Mouse (Mus musculus): ENCODE results near the gene Insl5.

The Insl5 gene

GRCm38 (mm10) chr4:102990016-102990415 lies 36.6 kb downstream of the Insl5 start:
- DNase-seq (ENCODE audit: low spot score), result no peak

GRCm38 (mm10) chr4:102989391-102989790 lies 37.3 kb downstream of the Insl5 start:
- DNase-seq (ENCODE audit: low spot score), result no peak

- no peak for DNase-seq (ENCODE audit: low spot score)
These were observed 38.1 kb downstream of the Insl5 start for GRCm38 (mm10) chr4:102988526-102988925.

- DNase-seq (ENCODE audit: low spot score), result no peak
These were observed 38.9 kb downstream of the Insl5 start for GRCm38 (mm10) chr4:102987756-102988155.

GRCm38 (mm10) chr4:102987325-102987724 lies 39.3 kb downstream of the Insl5 start:
- no peak for DNase-seq (ENCODE audit: low spot score)

GRCm38 (mm10) chr4:102986917-102987316 lies 39.7 kb downstream of the Insl5 start:
- no peak for DNase-seq (ENCODE audit: low spot score)

DNA sequence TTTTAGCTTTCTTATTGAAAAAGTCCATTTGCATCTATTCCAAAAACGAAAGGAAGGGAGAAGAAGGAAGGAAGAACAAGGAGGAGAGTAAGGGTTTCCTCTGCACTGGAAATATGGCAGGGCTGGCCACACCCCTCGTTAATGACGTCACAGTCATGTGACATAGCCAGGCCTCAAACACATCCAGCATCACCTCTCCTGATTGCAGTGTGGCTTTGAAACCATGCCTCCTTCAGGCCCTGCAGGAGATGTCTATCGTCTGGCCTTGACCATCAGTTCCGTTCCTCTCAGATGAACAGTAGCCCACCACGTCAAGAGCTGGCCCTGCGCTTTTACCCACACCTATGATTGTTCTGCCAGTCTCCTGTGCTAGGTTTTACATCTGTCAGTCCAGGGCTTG lies 40.5 kb downstream of the Insl5 start:
- DNase-seq (ENCODE audit: low spot score), result no peak

GRCm38 (mm10) chr4:102981709-102982108 lies 44.9 kb downstream of the Insl5 start:
- DNase-seq (ENCODE audit: low spot score), result no peak

DNA sequence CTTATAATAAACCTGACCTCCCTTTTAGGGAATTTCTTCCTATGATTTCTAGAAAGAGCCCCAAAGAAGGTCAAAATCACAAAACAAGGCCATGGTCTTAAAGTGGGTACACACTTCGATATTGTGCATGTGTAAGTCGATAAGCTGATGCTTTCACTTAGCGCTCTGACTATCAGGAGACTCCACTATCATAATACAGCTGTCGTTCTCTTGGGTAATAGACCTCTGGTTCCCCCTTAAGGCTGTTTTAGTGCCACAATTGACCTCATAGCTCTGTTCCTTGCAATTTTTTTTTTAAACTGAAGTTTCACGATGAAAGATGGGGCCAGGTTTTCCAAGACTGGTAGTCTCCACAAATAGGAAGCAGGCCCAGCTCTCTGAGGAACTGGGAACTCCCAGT lies 47.3 kb downstream of the Insl5 start:
- no peak for DNase-seq (ENCODE audit: low spot score)

DNA sequence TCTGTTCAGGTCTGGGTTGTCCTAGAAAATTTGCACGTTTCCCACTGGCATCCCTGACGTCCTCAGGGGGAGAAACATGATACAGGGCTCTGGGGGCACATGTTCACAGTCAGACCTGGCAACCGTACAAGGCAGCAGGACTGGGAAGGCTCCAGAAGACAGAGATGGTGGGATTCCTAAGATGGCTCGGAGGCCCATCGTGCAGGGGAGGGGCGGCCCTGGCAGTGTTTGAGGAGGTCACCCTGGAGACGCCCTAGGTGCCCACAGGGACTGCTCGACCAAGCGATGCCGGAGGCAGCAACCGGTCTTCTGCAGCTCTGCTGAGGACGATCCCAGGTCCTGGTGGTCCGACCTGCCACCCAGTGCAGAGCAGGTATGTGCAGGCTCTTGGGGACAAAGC lies 48.2 kb downstream of the Insl5 start, which contains the start of gene Tctex1d1:
Gene Tctex1d1, plus strand, starts transcription at position 167 of the 400 bp plus-strand sequence.
- no peak for DNase-seq (ENCODE audit: low spot score)

GRCm38 (mm10) chr4:102977778-102978321 lies 48.8 kb downstream of the Insl5 start:
- DNase-seq (ENCODE audit: low spot score), result no peak

DNA sequence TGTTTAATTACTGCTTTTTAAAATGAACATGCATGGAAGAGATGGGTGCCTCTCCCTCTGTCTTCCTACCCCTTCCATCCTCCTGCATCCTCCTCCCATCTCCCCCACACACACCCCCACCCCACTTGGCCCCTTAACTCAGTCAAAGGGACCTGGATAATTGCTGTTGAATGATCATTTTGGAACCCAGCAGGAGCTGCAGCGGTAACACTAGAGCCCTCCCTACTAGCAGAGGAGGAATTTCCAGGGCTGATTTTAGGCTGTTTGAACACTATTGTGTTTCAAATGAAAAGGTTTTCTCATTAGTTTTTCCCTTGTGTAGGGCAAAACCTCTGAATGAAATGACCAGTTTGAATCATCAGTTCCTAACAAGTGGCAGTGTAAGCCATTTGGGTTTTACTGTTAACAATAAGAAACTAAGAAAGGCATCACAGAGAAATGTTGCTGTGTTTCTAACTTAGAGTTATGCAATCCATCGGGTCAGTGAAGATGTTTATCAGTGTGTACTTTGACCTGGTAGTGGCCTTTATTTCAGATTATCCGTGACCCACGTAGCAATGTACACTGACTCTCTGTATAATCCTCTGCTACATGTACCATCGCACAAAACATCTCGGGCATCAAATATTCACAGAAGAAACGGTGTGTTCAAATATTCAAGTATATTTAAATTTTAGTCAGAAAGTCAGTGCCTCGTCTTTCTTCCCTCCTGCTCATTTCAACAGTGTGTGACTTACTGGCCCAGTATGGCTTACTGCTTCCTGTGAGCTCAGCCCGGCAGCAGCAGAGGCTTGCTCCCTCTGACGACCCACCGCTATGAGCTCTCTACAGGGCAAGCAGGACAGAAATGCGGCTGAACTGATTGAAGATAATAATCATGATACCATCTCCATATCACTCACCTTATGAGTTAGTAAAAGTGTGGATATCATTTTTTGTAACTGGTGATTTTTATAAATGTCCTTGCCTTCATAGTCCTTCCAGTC lies 50.1 kb downstream of the Insl5 start:
- no peak for DNase-seq (ENCODE audit: low spot score)

GRCm38 (mm10) chr4:102974172-102974571 lies 52.5 kb downstream of the Insl5 start:
- DNase-seq (ENCODE audit: low spot score), result no peak

DNA sequence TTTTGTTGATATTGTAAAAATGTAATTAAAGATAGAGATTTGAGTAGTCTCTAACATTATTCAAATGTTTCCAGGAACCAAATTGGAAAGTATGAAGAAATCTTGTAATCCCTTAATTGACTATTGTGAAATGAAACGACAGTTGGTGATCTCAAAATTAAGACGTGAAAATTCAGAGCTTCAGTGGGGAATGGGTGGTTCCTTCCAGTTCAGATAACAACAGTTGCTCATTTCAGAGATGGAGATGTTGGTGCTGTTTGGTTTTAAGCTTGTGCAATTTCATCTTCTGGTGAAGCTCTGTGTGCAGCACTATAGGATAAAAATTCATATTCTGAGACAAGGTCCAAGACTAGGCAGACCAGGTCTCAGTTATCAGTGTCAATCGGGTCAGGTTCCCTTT lies 54.6 kb downstream of the Insl5 start:
- DNase-seq (ENCODE audit: low spot score), result no peak

GRCm38 (mm10) chr4:102971159-102971558 lies 55.5 kb downstream of the Insl5 start:
- DNase-seq (ENCODE audit: low spot score), result no peak

DNA sequence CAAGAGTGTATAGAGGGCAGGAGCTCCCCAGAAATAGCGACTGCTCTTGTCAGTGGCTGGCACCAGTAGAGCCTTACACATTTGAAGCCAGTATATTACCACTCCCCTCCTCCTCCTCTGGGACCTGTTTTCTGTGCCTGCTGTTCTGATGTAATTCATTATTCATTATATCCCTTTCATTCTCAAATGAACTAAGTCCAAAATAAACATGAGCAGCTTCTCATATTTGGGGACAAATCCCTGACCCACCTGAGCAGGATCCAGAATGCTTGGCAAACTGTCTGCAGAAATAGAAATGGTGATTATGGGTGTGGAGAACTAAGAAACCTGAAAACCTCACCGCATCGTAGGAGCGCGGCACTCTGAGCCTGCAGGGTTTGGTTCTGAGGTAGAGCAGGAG lies 57.0 kb downstream of the Insl5 start:
- no peak for DNase-seq (ENCODE audit: low spot score)
